Mouse (Mus musculus) c-Kit-positive CD71-negative TER-119-negative erythroid progenitor cells, embryonic 14.5 days (primary cell): ENCODE measurements around the gene Mypop.

ENCODE experiments used
- DNase-seq: peaks from one replicate; pipeline ENCODE4 v3.0.0-alpha.2; 2013; ENCODE audit warnings: low read depth

The Mypop gene

GRCm38 (mm10) chr7:18990601-18991295, at the start of gene Mypop:
Mypop (plus strand) TSS chr7:18991245.
- DNase-seq = peak; percentile 99

- DNase-seq = no peak
Measured at GRCm38 (mm10) chr7:18942376-18942775, 48.7 kb upstream of the Mypop start.

- DNase-seq = no peak
Measured at GRCm38 (mm10) chr7:18942815-18943214, 48.2 kb upstream of the Mypop start.

GRCm38 (mm10) chr7:18948151-18948550, 42.9 kb upstream of the Mypop start:
- DNase-seq = no peak

- no peak for DNase-seq
Measured at GRCm38 (mm10) chr7:18949781-18950522, 41.1 kb upstream of the Mypop start.

- no peak for DNase-seq
Measured at GRCm38 (mm10) chr7:18950523-18951315, 40.3 kb upstream of the Mypop start.

- peak; percentile 48 for DNase-seq
Measured at GRCm38 (mm10) chr7:18951397-18951796, 39.6 kb upstream of the Mypop start.

GRCm38 (mm10) chr7:18957569-18958383, 33.3 kb upstream of the Mypop start:
- DNase-seq = no peak

GRCm38 (mm10) chr7:18958384-18958766, 32.7 kb upstream of the Mypop start:
- DNase-seq = no peak

GRCm38 (mm10) chr7:18959446-18959845, 31.6 kb upstream of the Mypop start:
- DNase-seq = no peak

GRCm38 (mm10) chr7:18962171-18962792, 28.8 kb upstream of the Mypop start:
- no peak for DNase-seq

GRCm38 (mm10) chr7:18962795-18963194, 28.2 kb upstream of the Mypop start:
- DNase-seq = no peak

- DNase-seq = no peak
Measured at GRCm38 (mm10) chr7:18963294-18963843, 27.7 kb upstream of the Mypop start.

- no peak for DNase-seq
Measured at GRCm38 (mm10) chr7:18965312-18965711, 25.7 kb upstream of the Mypop start.

- no peak for DNase-seq
Measured at GRCm38 (mm10) chr7:18967603-18968002, 23.4 kb upstream of the Mypop start.

- no peak for DNase-seq
Measured at GRCm38 (mm10) chr7:18970956-18971355, 20.1 kb upstream of the Mypop start.

- no peak for DNase-seq
Measured at GRCm38 (mm10) chr7:18978381-18978780, 12.7 kb upstream of the Mypop start.

GRCm38 (mm10) chr7:18986503-18986902, 4.5 kb upstream of the Mypop start:
- DNase-seq = no peak

GRCm38 (mm10) chr7:18987100-18987499, 3.9 kb upstream of the Mypop start, which contains the start of gene Nanos2:
Nanos2 (plus strand) TSS chr7:18987400.
- DNase-seq = no peak

- no peak for DNase-seq
Measured at GRCm38 (mm10) chr7:18987747-18988146, 3.3 kb upstream of the Mypop start.

- DNase-seq = no peak
Measured at GRCm38 (mm10) chr7:18988780-18989179, 2.3 kb upstream of the Mypop start.
